Mouse (Mus musculus): ENCODE results near the gene Gm44503. TPM values are rescaled to one million over a fixed set of nuclear protein-coding genes. Genes with fewer than 3 reads are reported as not detected.

Gm44503 gene
- polyA plus RNA-seq (2012; rRNA removed): 0.03 TPM in 2 replicates

DNA sequence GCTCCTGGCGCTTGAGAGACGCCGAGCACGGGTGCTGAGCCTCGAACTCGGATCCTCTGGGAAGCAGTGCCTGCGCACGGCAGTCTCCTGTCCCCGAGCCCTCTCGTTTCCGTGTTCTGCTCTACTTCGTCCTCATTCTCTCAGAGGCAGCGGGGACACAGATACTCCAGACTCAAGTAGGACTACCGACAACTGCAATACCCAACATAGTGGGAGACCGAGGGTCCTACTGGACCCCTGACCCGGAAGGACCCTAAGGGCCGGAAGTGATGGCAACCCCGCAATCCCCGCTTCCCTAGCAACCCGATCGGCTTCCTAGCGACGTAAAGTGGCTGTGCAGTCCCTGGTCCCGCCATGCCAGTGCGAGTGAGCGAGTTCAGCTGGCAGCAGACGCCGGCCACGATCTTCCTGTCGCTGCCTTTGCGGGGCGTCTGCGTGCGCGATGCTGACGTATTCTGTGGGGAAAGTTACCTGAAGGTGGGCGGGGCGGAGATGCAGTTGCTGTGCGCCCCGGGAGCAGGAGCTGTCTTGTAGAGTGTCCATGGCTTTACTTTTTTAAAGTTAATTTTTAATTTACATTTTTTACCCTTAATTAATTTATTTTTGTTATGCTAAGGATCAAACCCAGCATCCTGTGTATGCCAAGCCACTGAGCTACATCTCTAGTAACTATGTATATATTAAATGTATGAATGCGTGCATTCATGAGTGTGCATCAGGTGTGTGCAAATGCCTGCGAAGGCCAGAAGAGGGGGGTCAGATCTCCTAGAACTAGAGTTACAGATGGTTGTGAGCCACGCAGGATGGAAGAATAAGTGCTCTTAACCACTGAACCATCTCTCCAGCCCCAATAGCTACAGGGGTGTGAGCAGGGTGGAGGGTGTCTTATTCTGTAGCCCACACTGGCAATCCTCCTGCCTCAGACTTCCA is at the start of gene Gm44503, which contains the start of gene Dyx1c1:
Gene Gm44503 (plus strand): TSS at position 332 of the 930 bp plus-strand sequence.
Gene Dyx1c1 (plus strand): TSS at position 265 of the 930 bp plus-strand sequence.
- peak; percentile 47 for DNase-seq (ENCODE audit: low spot score)

DNA sequence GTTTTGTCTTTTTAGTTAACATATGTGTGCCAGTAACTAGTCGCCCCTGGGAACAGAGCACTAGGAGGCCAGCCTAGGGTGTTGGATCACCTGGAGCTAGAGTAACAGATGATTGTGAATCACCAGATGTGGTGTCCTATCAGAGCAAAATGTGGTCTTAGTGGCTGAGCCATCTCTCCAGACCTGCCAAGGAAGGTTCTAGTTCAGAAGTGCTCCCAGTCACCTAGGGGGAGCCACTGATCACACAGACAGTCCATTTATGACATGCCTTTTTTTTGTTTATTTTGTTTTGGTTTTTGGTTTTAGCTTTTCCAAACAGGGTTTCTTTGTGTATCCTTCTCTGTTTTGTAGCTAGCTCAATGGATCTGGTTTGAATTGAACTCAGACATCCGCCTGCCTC is 47.3 kb upstream of the Gm44503 start:
- DNase-seq (ENCODE audit: low spot score): no peak

DNA sequence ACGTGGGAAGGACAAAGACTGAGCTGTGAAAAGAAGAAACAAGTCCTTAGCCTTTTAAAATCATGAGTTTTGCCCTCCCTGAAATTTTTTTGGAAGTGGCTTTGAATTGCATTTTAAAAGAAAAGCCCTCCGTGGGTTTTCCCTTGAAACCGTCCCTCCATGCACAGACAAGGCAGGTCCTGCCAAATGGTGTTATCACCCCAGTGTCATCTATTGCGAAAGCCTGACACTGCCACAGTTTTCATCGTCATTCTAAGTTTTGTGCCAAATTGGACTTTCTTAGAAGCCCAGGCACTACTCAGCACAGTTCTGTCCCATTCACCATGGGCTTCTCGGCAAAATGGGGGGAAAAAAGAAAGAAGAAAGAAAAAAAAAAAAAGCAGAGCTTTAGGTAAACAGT is 45.1 kb upstream of the Gm44503 start:
- no peak for DNase-seq (ENCODE audit: low spot score)

DNA sequence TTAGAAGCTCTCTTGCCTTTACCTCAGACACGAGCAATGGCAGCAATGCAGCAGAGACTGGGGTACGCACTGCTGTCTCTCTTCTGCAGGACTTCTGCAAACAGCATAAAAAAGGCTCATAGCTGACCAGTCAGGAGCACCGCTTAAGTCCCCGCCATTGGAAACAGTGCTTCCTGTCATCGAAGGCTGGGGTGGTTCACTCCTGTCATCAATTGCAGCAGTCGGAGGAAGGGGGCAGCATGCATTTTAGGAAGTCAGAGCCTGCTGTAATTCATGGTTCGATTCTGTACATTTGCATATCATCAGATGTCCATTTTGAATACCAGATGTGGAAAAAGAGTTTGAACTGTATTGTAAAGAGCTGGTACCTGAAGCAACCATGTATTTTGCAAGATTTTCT is 42.9 kb upstream of the Gm44503 start:
- no peak for DNase-seq (ENCODE audit: low spot score)

DNA sequence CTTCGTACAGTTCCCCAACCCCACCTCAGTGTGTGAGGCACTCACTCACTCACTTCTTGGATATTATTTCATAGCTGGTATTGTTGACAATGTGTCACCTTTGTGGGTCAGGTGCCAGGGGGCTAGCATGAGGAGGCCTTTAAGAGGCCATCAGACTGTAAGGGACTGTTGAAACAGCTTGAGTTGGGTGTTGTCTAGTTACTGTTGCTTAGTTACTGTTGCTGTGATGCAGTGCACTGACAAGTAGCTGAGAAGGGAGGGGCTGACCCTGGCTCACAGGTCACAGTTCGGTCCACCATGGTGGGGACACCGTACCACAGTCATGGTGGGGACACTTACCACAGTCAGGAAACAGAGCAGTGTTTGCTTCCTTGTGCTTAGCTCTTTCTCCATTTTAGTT is 35.6 kb upstream of the Gm44503 start:
- DNase-seq (ENCODE audit: low spot score): no peak

DNA sequence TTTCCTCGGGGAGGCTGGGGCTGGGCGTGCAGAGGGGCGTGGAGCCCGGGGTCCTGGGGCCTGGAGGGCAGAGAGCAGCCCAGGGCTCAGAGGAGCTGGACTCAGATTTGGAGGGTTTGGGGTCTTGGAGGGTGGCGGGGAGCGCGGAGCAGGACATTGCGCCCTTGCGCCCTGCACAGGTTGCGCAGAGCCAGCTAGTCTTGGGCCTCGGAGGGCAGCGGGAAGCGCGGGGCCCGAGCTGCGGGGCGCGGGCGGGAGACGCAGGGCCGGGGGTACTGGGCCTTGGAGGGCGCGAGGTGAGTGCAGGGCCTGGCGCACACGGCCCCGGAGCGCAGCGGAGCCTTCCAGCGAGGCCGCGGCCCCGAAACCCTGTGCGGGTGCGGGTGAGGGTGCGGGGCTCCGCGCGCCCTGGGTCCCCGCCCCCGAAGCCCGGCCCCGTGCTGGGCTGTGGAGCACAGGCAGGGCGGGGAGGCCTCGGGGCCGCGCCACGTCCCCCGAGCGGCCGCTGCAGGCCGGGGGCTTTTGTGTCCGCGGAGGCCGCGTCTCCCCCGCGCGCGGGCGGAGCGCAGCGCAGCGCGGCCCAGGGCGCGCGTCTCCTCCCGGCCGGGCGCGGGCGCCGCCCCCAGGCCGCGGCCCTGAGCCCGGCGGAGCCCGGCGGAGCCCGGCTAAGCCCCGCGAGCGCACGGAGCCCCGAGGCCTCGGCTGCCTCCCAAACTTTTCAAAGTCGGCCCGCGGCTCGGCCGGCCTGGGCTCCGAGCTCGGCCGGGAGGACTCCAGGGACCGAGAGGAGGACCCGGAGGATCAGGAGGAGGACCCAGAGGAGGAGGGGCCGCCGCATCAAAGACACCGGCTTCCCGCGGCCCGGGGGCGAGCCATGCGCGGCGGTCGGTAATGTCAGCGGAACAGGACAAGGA is 33.4 kb upstream of the Gm44503 start, which contains the start of gene Pygo1:
Gene Pygo1 (plus strand): TSS at position 625 of the 914 bp plus-strand sequence.
- DNase-seq (ENCODE audit: low spot score): peak; percentile 30

DNA sequence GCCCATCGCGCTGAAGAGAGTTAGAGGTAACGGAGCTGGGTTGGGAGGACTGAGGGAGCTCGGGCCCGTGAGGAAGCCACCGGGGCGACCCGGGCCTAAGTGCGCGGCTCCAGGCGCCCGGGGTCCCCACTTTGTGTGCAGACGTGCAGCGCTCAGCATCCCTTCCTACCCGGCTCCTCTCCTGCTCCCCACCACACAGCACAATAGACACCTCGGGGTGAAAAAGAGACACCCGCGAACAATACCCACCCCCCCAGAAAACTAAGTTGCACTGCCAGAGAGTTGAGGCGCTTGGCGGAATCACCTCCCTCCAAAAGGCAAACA is 32.8 kb upstream of the Gm44503 start:
- DNase-seq (ENCODE audit: low spot score): no peak

DNA sequence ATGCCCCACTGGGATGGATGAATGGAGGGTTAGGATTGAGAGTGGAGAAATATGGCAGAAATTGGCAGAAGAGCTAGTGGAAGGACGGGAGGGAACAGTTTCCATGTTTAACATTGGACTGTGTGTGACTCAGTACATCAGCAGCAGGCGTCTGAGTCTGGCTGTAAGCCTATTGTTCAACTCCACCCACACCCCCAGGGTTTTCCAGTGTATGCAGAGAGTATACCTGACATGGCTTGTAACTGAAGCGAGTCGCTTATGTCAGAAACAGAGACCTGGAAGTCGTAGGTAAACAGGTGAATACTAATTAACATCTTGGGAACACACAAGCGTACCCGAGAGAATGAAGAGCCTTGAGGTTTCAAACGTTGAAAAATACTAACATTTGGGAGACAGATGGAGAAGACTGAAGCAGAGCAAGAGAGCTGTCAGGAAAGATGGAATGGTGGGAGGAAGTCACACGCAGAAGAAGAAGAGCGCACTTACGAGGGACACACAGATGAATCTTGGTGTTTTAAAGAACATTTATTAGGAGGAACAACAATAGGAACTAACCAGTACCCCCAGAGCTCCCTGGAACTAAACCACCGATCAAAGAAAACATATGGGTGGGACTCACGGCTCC is 27.4 kb upstream of the Gm44503 start:
- DNase-seq (ENCODE audit: low spot score): no peak

DNA sequence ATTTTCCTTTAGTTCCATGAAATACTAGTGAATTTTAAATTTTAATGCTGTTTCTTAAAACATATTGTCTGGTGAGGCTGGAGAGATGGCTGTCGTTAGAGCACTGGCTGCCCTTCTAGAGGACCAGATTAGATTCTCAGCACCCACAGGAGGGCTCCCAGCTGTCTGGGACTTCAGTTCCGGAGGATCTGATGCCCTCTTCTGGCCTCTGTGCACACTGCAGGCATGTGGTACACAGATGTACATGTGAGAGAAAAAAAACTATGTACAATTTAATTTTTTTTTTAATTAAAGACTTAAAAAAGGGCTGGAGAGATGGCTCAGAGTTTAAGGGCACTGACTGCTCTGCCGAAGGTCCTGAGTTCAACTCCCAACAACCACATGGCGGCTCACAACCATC is 23.3 kb upstream of the Gm44503 start:
- no peak for DNase-seq (ENCODE audit: low spot score)

DNA sequence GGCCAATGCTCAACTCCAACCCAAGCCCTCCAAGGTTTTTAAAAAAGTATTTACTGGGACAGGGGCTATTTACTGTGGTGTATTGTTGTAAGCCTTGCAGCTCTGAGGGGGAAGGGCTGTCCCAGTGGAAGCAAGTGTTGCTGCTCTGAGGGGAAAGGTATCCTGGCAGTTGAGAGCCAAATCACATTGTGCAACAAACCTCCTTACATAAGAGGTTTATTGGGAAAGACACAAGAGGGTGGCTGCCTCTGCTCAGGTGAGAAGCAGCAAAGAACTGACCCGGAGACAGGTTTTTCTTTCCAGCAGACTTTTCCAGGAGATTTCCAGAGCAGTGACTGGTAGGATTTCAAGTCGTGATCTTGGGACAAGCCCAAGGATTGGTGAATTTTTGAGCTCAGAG is 22.4 kb upstream of the Gm44503 start:
- DNase-seq (ENCODE audit: low spot score): no peak

DNA sequence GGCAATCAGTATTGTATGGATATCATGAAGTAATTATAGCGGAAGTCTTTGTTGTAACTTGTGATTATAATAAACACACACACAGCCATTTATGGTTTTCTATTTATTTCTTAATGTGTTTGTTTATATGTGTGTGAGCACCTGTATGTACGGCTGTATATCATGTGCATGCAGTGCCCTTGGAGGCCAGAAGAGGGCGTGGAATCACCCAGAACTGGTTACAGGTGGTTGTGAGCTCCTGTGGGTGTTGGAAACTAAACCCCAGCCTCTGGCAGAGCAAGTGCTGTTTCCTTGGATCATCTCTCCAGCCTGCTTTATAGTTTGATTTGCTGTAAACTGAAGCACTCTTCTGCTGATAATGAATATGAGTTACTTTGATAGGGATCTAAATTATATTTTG is 15.2 kb upstream of the Gm44503 start:
- no peak for DNase-seq (ENCODE audit: low spot score)

DNA sequence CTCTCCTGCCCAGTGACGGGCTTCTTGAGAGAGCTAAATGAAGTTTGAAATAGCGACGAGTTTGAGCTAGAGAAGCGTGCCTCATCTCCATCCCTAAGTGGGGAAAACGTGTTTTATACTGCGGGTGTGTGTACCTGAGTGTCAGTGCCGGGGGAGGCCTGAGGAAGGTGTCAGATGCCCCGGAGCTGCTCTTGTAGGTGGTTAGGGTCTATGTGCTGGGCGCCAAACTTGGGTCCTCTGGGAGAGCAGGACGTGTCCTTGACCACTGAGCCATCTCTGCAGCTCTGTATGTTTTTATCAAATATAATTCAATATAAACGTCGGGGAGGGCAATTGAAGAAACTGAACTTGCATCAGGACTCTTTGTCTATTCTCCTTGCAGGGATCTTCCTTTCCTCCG is 14.4 kb upstream of the Gm44503 start:
- no peak for DNase-seq (ENCODE audit: low spot score)

DNA sequence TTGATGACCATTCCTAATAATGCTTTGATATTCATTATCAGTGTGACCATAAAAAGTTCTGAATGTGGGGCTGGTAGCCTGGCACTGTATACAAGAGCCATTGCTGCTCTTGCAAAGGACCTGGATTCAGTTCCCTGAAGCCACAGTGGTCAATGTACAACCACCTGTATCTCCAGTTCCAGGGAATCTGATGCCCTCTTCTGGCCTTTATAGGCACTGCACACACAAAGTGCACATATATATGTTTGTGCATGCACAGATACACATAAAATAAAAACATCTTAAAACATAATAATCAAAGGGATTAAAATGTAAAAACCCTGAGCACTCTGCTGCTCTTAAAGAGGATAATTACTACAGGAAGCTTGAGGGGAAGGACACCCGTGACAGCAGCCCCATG is 11.6 kb upstream of the Gm44503 start:
- no peak for DNase-seq (ENCODE audit: low spot score)

DNA sequence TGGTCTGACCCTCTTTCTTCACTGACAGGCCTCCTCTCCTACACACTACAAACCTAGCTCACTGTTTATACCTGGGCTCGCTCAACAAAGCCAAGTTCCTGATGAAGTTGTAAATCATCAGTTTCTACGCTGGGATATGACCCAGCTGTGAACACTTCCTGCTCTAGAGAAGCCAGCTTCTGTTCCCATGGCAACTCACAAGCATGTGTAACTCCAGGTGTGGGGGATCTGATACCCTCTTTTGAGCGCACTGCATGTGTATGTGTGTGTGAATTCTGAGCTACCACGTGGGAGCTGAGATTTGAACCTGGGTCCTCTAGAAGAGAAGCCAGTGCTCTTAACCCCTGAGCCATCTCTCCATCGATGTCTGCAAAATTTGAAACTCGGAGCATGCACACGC is 9.1 kb upstream of the Gm44503 start:
- DNase-seq (ENCODE audit: low spot score): no peak

DNA sequence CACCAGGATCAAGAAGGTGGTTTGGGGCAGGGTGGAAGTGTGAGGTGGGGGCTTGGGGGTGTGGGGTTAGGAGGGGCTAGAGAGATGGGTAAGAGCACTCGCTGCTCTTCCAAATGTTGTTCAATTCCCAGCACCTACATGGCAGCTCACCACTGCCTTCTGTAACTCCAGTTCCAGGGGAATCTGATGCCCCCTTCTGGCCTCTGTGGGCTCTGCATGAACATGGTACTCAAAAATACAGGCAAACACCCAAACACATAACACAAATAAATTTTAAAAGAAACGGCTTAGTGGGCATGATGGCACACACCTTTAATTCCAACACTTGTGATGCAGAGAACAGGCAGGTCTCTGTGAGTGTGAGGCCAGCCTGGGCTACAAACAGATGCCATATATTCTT is 3.9 kb upstream of the Gm44503 start:
- no peak for DNase-seq (ENCODE audit: low spot score)

DNA sequence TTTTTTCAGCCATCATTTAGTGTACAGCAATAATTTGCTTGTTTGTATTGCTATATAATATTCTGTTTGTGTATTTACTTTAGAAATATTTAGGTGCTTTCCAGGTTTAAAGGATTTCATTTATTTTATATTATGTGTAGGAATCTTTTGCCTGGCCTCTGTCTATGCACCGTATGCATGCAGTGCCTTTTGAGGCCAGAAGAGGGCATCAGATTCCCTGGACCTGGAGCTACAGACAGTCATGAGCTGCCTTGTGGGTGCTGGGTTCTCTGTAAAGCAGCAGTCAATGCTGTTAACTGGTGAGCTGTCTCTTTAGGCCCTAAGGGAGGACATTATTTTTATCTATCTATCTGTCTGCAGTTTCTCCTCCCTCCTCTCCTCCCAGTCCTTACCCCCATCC is 3.1 kb upstream of the Gm44503 start:
- no peak for DNase-seq (ENCODE audit: low spot score)

DNA sequence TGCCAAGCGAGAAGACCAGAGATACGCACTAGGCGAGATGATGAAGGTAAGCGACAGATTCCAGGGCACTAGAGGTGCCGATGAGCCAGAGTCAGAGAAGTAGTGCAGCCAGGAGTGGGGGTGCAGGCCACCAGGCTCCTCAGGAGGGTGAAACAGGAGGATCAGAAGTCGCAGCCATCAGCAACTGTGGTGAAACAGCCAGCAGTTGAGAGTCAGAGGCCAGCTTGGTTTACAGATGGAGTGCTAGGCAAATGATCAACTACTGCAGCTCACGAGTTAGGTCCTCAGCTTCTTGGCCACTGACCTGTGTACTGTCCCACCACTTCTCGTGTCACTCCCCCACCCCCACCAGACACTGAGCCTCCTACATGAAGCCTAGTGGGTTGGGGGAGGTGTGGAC is 2.7 kb downstream of the Gm44503 start:
- DNase-seq (ENCODE audit: low spot score): no peak

DNA sequence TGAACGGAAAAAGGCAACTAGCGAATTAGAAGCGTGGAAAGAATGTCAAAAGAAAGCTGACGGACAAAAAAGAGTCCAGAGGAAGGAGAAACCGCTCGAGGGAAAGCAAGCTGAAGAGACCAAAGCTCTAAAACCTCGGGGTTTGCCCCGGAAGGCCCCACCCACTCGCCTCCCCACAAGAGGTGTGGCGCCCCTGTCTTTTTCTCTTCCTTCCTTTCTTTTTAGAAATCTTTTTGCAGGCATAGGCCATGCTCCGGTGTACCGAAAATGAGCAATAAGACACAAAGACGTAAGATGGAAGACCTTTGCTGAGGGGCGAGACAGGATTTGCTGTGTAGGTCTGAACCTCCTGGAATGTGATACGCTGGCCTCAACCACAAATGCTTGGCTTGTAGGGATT is 3.3 kb downstream of the Gm44503 start:
- DNase-seq (ENCODE audit: low spot score): no peak

DNA sequence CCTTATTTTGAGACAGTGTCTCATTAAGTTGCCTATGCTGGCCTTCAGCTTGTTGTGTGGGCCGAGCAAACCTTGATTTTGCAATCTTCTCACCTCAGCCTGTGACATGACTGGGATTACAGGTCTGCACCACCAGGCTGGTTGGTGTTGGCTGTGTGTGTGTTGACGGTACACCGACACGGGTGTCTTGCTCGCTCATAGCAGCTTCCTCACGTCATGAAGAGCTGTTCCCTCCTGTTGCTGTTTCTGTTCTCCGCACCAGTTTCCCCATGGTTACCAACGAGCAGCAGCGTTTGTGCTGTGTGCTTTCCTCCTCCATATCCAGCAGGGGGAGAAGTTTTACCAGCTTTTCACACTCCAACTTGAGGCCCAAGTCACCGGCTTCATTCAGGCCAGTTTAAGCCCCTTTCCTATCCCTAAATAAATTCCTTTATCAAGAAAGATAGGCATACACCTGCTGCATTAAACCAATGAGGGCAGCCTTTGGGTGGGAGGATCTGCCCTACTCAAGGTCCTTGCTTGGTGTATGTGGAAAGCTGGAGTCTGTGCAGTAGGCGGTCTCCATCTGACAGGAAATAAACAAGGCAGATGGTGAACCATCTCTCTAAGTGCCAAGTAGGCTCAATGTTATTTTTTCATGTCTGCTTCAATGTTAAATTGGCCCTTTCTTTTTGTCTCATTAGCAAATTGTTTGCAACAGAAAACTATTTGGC is 9.9 kb downstream of the Gm44503 start:
- DNase-seq (ENCODE audit: low spot score): peak; percentile 21

DNA sequence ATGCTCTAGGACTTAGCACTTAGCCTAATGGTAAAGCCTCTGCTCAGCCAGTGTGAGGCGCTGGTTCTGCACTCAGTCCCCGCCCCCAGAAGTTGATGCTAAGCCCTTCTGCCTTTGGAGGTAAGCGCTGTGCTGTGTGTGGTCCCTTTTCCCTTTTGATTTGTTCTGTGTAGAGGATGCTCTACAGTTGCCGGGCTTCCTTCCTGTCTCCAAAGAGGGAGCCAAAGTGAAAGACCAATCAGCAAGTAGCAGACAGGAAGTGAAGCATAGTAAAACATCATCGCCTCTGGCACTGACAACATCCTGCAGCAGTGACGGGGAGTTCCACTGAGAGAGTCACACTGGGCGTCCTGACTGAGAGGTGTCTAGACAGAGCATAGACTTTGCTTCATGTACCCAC is 11.2 kb downstream of the Gm44503 start:
- DNase-seq (ENCODE audit: low spot score): no peak

DNA sequence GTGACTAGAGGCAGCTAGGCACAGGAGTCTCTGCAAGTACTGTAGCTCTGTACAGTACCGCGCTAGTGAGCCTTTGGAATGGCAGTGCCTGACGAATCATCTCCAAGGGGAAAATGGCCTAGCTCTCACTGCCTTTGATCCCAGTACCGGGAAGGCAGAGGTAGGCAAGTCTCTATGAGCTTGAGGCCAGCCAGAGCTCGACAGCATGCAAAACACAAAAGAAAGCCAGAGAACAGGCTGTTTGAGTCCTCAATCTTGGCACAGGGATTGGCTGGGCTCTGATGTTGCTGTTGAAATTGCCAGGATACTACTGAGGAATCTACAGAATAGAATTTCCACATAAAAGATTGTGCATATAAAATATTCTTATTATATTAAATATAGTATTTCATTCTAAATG is 13.8 kb downstream of the Gm44503 start:
- DNase-seq (ENCODE audit: low spot score): no peak

DNA sequence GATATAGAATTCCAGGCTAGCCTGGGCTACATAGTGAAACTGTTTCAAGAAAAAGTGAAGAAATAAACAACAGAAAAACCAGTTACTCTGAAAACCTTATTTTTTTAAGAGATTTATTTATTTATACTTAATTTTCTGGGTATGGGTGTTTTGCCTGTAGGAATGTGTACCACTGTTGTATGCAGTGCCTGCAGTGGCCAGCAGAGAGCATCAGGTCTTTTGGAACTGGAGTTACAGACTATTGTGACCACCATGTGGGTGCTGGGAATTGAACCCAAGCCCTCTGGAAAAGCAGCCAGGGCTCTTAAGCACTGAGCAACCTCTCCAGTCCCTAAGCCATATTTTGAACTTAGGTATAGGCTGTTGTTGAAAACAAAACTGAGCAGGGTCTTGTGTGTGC is 14.3 kb downstream of the Gm44503 start:
- DNase-seq (ENCODE audit: low spot score): no peak

Measured in urinary bladder, adult 2 months (tissue).